8 mouse cellular contexts compared by ENCODE assay signal in the genomic region with DNA sequence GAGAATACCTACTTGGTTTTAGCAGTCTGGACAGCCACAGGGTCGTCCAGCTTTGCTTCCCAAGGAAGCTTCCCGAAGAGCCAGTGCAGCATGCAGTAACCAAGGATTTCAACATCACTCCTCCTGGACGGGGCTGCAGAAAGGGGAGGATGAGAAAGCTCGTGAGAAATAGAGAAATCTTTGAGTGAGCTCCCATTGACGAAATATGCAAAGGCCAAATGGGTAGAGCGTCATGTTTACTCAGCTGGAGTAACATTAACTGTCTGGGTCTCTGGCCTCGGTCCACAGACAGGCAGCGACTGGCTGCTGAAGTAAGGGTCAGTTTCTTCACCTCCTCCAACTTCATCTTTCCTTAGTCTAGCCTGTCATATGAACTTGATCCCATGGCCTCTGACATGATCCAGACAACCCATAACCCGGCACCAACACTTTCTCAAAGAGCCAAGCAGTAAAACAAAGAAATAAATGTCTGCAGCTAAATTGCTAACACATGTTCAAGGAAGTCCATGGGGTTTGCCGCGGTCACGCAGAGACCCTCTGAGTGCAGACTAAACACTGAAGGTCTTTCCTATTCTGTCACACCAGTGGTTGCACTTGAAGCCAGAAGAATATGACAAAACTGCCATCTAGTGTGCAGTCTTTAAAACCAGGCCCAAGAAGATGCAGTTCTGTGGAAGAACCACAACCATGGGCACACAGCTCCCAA.
A peak's percentile ranks its signal among the peaks of the same experiment; 100 is the strongest.
DNase-seq lines count a peak whose midpoint lies in the region; ATAC-seq and TF ChIP-seq lines count a peak whose summit lies in the region.

No protein-coding gene starts in this region.

- 66% methylated on average over 12 of the region's 12 CpGs for WGBS in heart, adult 2 months
- WGBS in midbrain, embryonic 13.5 days = 79% methylated on average over 12 of the region's 12 CpGs

- no peaks in the 10 kb centered on the region for H3K36me3 ChIP-seq in heart, adult 2 months (ENCODE audit: control insufficient read depth, insufficient read depth, low read length)
- H3K36me3 ChIP-seq in midbrain, embryonic 13.5 days = no peaks in the 10 kb centered on the region

- DNase-seq in adrenal gland, postnatal 14 days = peak; percentile 21
- DNase-seq in embryo, embryonic 9.5 days (ENCODE audit: extremely low spot score) = peak; percentile 64
- peak; percentile 45 to 67 for DNase-seq in heart, adult 2 months
- DNase-seq in kidney, adult 11 months = peak; percentile 50
- DNase-seq in left cerebral cortex, postnatal 36 days (ENCODE audit: low spot score in 2 of 2) = peak; percentile 15 to 25
- peak; percentile 43 for DNase-seq in telencephalon, adult 2 months (ENCODE audit: low read depth, low spot score)
- DNase-seq in thymus, postnatal 0 days (ENCODE audit: low spot score) = no peak

- H3K79me2 ChIP-seq in heart, adult 2 months (replicated peaks; ENCODE audit: control insufficient read depth, insufficient read depth, low read length) = no peaks in the 10 kb centered on the region

- peak overlapping the region; percentile 3; the same call in 1 of the 2 replicates for H3K27ac ChIP-seq in heart, adult 2 months
- no peak overlapping the region for H3K27ac ChIP-seq in midbrain, embryonic 13.5 days

- H3K4me2 ChIP-seq in midbrain, embryonic 13.5 days (replicated peaks) = no peak overlapping the region

- no peak for TF ChIP-seq POLR2A in heart, adult 2 months (IDR thresholded peaks at IDR 0.05; ENCODE audit: insufficient read depth, low read depth, low read length)

- no peak overlapping the region for H3K9ac ChIP-seq in heart, adult 2 months (ENCODE audit: low read depth, low read length)
- H3K9ac ChIP-seq in midbrain, embryonic 13.5 days (replicated peaks) = no peak overlapping the region

- H3K27me3 ChIP-seq in heart, adult 2 months (ENCODE audit: control insufficient read depth, insufficient read depth, low read length) = no peaks in the 10 kb centered on the region
- H3K27me3 ChIP-seq in midbrain, embryonic 13.5 days = no peaks in the 10 kb centered on the region

- peak; percentile 66 for ATAC-seq in midbrain, embryonic 13.5 days

- H3K4me1 ChIP-seq in heart, adult 2 months (ENCODE audit: control insufficient read depth, insufficient read depth, low read length) = no peaks in the 10 kb centered on the region; the same call in 1 of the 2 replicates
- H3K4me1 ChIP-seq in midbrain, embryonic 13.5 days (replicated peaks) = no peaks in the 10 kb centered on the region

- intact Hi-C loops in heart, adult 2 months (cut with DNase I) = loop anchor here (10.0 kb wide), 1 partner anchor 285 kb away; no protein-coding TSS in a partner anchor
- intact Hi-C loops in left cerebral cortex, postnatal 36 days (cut with DNase I) = no loop called here

- no peak for TF ChIP-seq EP300 in heart, adult 2 months (IDR thresholded peaks at IDR 0.05; ENCODE audit: insufficient read depth, low read depth, low read length)

- no peaks in the 10 kb centered on the region for H3K9me3 ChIP-seq in midbrain, embryonic 13.5 days

- no peak overlapping the region for H3K4me3 ChIP-seq in heart, adult 2 months
- H3K4me3 ChIP-seq in midbrain, embryonic 13.5 days (replicated peaks) = no peak overlapping the region

- peak; percentile 57 for TF ChIP-seq CTCF in heart, adult 2 months (IDR thresholded peaks at IDR 0.05)
